Mouse (Mus musculus): Measurements from ENCODE around the gene Fam111a.

Fam111a gene

GRCm38 (mm10) chr19:12564197-12564596 is 18.7 kb downstream of the Fam111a start:
- DNase-seq = no peak

- no peak for DNase-seq
Observed at GRCm38 (mm10) chr19:12567011-12567410, 21.5 kb downstream of the Fam111a start.

GRCm38 (mm10) chr19:12570866-12571265 is 25.3 kb downstream of the Fam111a start:
- no peak for DNase-seq

GRCm38 (mm10) chr19:12571687-12572086 is 26.1 kb downstream of the Fam111a start:
- no peak for DNase-seq

- no peak for DNase-seq
Observed at GRCm38 (mm10) chr19:12572614-12573265, 27.2 kb downstream of the Fam111a start.

- peak; percentile 69 for DNase-seq
Observed at GRCm38 (mm10) chr19:12573266-12574011, 27.9 kb downstream of the Fam111a start.

GRCm38 (mm10) chr19:12574012-12574407 is 28.5 kb downstream of the Fam111a start:
- no peak for DNase-seq

- no peak for DNase-seq
Observed at GRCm38 (mm10) chr19:12575107-12575506, 29.6 kb downstream of the Fam111a start.

GRCm38 (mm10) chr19:12575514-12575913 is 30.0 kb downstream of the Fam111a start:
- no peak for DNase-seq

GRCm38 (mm10) chr19:12576639-12577038 is 31.1 kb downstream of the Fam111a start:
- DNase-seq = no peak

- no peak for DNase-seq
Observed at GRCm38 (mm10) chr19:12585310-12585709, 39.8 kb downstream of the Fam111a start.

GRCm38 (mm10) chr19:12591908-12592307 is 46.4 kb downstream of the Fam111a start:
- DNase-seq = peak; percentile 46

- DNase-seq = no peak
Observed at GRCm38 (mm10) chr19:12595135-12595529, 49.6 kb downstream of the Fam111a start.

- DNase-seq = peak; percentile 42
Observed at GRCm38 (mm10) chr19:12595530-12596289, 50.2 kb downstream of the Fam111a start.

- peak; percentile 42 for DNase-seq
Observed at GRCm38 (mm10) chr19:12596290-12597072, 50.9 kb downstream of the Fam111a start.

GRCm38 (mm10) chr19:12597073-12597405 is 51.5 kb downstream of the Fam111a start:
- no peak for DNase-seq

- no peak for DNase-seq
Observed at GRCm38 (mm10) chr19:12598674-12599073, 53.1 kb downstream of the Fam111a start.

GRCm38 (mm10) chr19:12599674-12600073 is 54.1 kb downstream of the Fam111a start, which contains the start of gene Gm4952:
Gene Gm4952 (plus strand): TSS chr19:12599974.
- no peak for DNase-seq

- DNase-seq = no peak
Observed at GRCm38 (mm10) chr19:12600684-12601480, 55.3 kb downstream of the Fam111a start.

- no peak for DNase-seq
Observed at GRCm38 (mm10) chr19:12608336-12608735, 62.8 kb downstream of the Fam111a start.

GRCm38 (mm10) chr19:12613646-12614045 is 68.1 kb downstream of the Fam111a start:
- no peak for DNase-seq

GRCm38 (mm10) chr19:12633176-12633575 is 87.6 kb downstream of the Fam111a start, which contains the start of gene Glyat:
Gene Glyat (plus strand): TSS chr19:12633308.
- no peak for DNase-seq
